Mouse (Mus musculus): ENCODE measurements around the gene Pnpo.

DNA sequence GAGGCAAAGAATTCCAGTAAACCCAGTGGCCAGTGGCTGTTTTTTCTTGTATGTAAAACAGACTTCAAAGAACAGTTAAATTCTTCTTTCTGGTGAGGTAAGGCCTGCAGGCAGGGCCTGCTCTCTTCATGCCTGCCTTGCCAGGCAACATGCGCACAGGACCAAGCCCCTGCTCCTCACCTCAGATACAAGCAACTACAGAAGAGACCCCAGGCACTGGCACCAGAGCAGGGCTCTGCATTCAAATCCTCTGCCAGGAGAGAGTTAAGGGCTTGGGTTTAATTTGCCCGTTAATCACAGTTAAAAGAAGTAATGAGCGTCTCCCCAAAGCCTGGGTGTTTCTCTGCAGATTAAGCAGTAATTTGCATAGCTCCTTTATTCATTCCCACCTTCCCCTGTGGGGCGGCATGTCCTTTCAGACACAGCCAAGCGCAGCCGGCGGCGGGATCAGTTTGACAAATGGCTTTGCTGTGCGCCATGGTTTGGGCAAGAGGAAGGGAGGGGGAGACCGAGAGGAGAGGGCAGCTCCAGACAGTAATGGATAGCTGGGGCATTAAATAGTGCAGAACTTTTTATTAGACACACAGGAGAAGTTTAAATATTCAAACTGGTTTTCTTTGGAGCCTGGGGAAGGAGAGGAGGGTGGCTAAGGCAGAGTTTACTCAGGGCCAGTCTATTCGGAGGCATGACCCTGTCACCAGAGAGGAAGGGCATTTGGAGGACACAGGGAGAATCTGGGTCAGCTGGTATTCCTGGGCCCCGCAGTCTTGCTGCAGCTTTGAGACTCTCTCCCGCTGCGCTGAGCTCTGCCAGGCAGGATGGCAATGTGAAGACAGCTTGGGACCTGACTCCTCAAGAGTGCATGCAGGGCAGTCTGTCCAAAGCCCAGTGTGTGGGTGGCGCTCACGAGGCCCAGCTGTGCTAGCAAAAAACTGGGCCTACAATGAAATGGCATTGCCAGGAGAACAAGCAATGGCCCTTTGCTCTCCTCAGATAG lies 40.8 kb downstream of the Pnpo start:
- TF ChIP-seq POLR2A (IDR thresholded peaks at IDR 0.05; ENCODE audit: low read depth, low read length): no peak
- no peak for TF ChIP-seq CTCF (IDR thresholded peaks at IDR 0.05; ENCODE audit: extremely low read depth, insufficient read depth, insufficient read length, insufficient replicate concordance)

Data from spleen, adult 2 months (tissue).